Mouse (Mus musculus): ENCODE results near the gene Peg3. TPM values are rescaled to one million over a fixed set of nuclear protein-coding genes. Genes with fewer than 3 reads are reported as not detected.

The Peg3 gene
- total RNA-seq, 2 experiments from 2014 or later, result 32.4 to 35.5 TPM

GRCm38 (mm10) chr7:6728263-6728931 lies 1.8 kb downstream of the Peg3 start:
- intact Hi-C loops (cut with DNase I), result no loop called here

GRCm38 (mm10) chr7:6727351-6728121 lies 2.7 kb downstream of the Peg3 start:
- intact Hi-C loops (cut with DNase I), result loop anchor here (2.0 kb wide), 1 partner anchor 365 kb away; the partner anchor contains the start of gene Zfp78
- peak; percentile 73 to 77 for DNase-seq

More at GRCm38 (mm10) chr7:6728263-6728931, 1.8 kb downstream of the Peg3 start:
- peak; percentile 85 to 88 for DNase-seq

- DNase-seq, result no peak
- intact Hi-C loops (cut with DNase I), result no loop called here
These were observed 20.8 kb downstream of the Peg3 start for GRCm38 (mm10) chr7:6709396-6709795.

GRCm38 (mm10) chr7:6708451-6709180 lies 21.6 kb downstream of the Peg3 start:
- intact Hi-C loops (cut with DNase I), result no loop called here
- DNase-seq, result peak in 1 of 2 experiments; percentile 10

- no peak for DNase-seq
- intact Hi-C loops (cut with DNase I), result no loop called here
These were observed 22.7 kb downstream of the Peg3 start for GRCm38 (mm10) chr7:6707416-6708015.

- intact Hi-C loops (cut with DNase I), result no loop called here
- DNase-seq, result no peak
These were observed 31.0 kb downstream of the Peg3 start for GRCm38 (mm10) chr7:6699230-6699629.

- intact Hi-C loops (cut with DNase I), result no loop called here
- peak; percentile 80 to 88 for DNase-seq
These were observed 33.8 kb downstream of the Peg3 start, which contains the start of gene Zim1 for GRCm38 (mm10) chr7:6696241-6697045. TSS of gene Zim1 (minus strand) at chr7:6696450.

GRCm38 (mm10) chr7:6685511-6685910 lies 44.7 kb downstream of the Peg3 start:
- DNase-seq, result no peak
- intact Hi-C loops (cut with DNase I), result no loop called here

- DNase-seq, result peak in 1 of 2 experiments; percentile 5
These were observed 63.5 kb downstream of the Peg3 start for GRCm38 (mm10) chr7:6666726-6667125.

GRCm38 (mm10) chr7:6663430-6663829 lies 66.8 kb downstream of the Peg3 start:
- DNase-seq, result no peak

More at GRCm38 (mm10) chr7:6666726-6667125, 63.5 kb downstream of the Peg3 start:
- intact Hi-C loops (cut with DNase I), result no loop called here

GRCm38 (mm10) chr7:6659605-6660004 lies 70.6 kb downstream of the Peg3 start:
- intact Hi-C loops (cut with DNase I), result loop anchor here (1.0 to 2.0 kb wide), 2 partner anchors 259 to 278 kb away; no protein-coding TSS in a partner anchor
- peak; percentile 15 to 56 for DNase-seq

More at GRCm38 (mm10) chr7:6663430-6663829, 66.8 kb downstream of the Peg3 start:
- intact Hi-C loops (cut with DNase I), result no loop called here

GRCm38 (mm10) chr7:6658606-6659005 lies 71.6 kb downstream of the Peg3 start:
- no peak for DNase-seq
- intact Hi-C loops (cut with DNase I), result loop anchor here (1.0 to 2.0 kb wide), 2 partner anchors 260 to 279 kb away; no protein-coding TSS in a partner anchor

Other genes with a start within 250 kb of the Peg3 start
- not detected for gene Olfr5, start 243.5 kb downstream of the Peg3 start, total RNA-seq (2021)
- gene Olfr1347, start 230.7 kb downstream of the Peg3 start, total RNA-seq (2021), result not detected
- not detected for gene Olfr1348, start 221.7 kb downstream of the Peg3 start, total RNA-seq (2021)
- not detected for gene Olfr1349, start 207.5 kb downstream of the Peg3 start, total RNA-seq (2021)
- not detected for gene Olfr1350, start 165.6 kb downstream of the Peg3 start, total RNA-seq (2021)
- 1 to 10 TPM; 4.9 to 5.8 TPM for gene Zim1, start 34.0 kb downstream of the Peg3 start, total RNA-seq (2021)
- gene Usp29, start 147 bp upstream of the Peg3 start, total RNA-seq (2021), result under 1 TPM; 0.22 to 0.57 TPM

Measured in heart, postnatal 14 days (tissue).